17 mouse cellular contexts compared by ENCODE assay signal in the genomic region with DNA sequence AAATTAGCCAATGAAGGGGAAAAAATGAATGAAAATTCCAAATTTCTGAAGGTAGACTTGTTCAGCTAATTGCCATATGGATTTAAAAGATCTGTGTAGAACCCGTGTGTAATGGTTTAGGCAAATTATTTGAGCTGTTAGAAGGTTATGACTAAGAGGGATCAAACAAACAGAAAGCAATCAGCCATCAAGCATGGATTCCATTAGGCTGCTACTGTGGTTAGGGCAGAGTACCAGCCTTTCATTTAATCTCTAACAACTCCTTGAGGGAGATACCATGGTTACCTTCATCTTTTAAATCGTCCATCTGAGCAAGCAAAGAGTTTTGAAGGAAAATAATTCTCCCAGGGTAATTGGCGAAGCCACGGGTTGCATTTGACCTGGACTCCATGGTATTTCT.
DNase-seq lines count a peak whose midpoint lies in the region; ATAC-seq and TF ChIP-seq lines count a peak whose summit lies in the region.
"Had no signal": no experiment of that assay in that cellular context is flagged by ENCODE, and none has a peak within 500 bp of the region (broad histone marks: within the 10 kb centered on the region; RNA-seq: fewer than 3 reads in every experiment).

No protein-coding gene starts in this region.

- 71% methylated on average over 4 of the region's 4 CpGs for whole genome bisulfite sequencing in midbrain, embryonic 11.5 days
- 80% methylated on average over 4 of the region's 4 CpGs for WGBS in midbrain, embryonic 10.5 days
- WGBS in forebrain, embryonic 13.5 days = 36% methylated on average over 4 of the region's 4 CpGs
- WGBS in hindbrain, embryonic 16.5 days = 66% methylated on average over 4 of the region's 4 CpGs
- 44% methylated on average over 4 of the region's 4 CpGs for WGBS in midbrain, postnatal 0 days
- WGBS in heart, embryonic 10.5 days = 82% methylated on average over 4 of the region's 4 CpGs

- no peak for TF ChIP-seq CTCF in midbrain, postnatal 0 days (IDR thresholded peaks at IDR 0.05)

- no peaks in the 10 kb centered on the region for H3K27me3 ChIP-seq in midbrain, embryonic 11.5 days (ENCODE audit: control insufficient read depth, insufficient read depth, low read length)
- no peaks in the 10 kb centered on the region for H3K27me3 ChIP-seq in midbrain, embryonic 10.5 days (ENCODE audit: low read depth, poor library complexity, severe bottlenecking)
- no peaks in the 10 kb centered on the region for H3K27me3 ChIP-seq in forebrain, embryonic 13.5 days
- H3K27me3 ChIP-seq in hindbrain, embryonic 16.5 days (replicated peaks; ENCODE audit: control insufficient read depth, insufficient read depth, low read length) = no peaks in the 10 kb centered on the region
- H3K27me3 ChIP-seq in midbrain, postnatal 0 days (ENCODE audit: insufficient read depth, low read length) = no peaks in the 10 kb centered on the region
- H3K27me3 ChIP-seq in heart, embryonic 10.5 days (ENCODE audit: insufficient read depth, poor library complexity, severe bottlenecking) = no peaks in the 10 kb centered on the region
- H3K27me3 ChIP-seq: CH12.LX; embryonic facial prominence, embryonic 13.5 days; heart, embryonic 12.5 days; intestine, embryonic 15.5 days; kidney, embryonic 15.5 days; limb, embryonic 13.5 days; lung, embryonic 15.5 days had no signal

- no peak overlapping the region for H3K4me2 ChIP-seq in midbrain, embryonic 11.5 days
- peak overlapping the region; percentile 41 for H3K4me2 ChIP-seq in forebrain, embryonic 13.5 days
- H3K4me2 ChIP-seq in hindbrain, embryonic 16.5 days (ENCODE audit: low read length) = no peak overlapping the region
- no peak overlapping the region for H3K4me2 ChIP-seq in midbrain, postnatal 0 days (ENCODE audit: low read depth, low read length, poor library complexity, severe bottlenecking)
- H3K4me2 ChIP-seq: embryonic facial prominence, embryonic 13.5 days; heart, embryonic 12.5 days; intestine, embryonic 15.5 days; kidney, embryonic 15.5 days; lung, embryonic 15.5 days had no signal

- no peak overlapping the region for H3K9ac ChIP-seq in midbrain, embryonic 11.5 days (ENCODE audit: low read length)
- H3K9ac ChIP-seq in forebrain, embryonic 13.5 days = no peak overlapping the region
- H3K9ac ChIP-seq in hindbrain, embryonic 16.5 days (ENCODE audit: low read depth, low read length) = no peak overlapping the region
- H3K9ac ChIP-seq in midbrain, postnatal 0 days (replicated peaks; ENCODE audit: low read length, poor library complexity, severe bottlenecking) = no peak overlapping the region
- H3K9ac ChIP-seq: embryonic facial prominence, embryonic 13.5 days; heart, embryonic 12.5 days; intestine, embryonic 15.5 days; kidney, embryonic 15.5 days; limb, embryonic 13.5 days; liver, embryonic 14.5 days; lung, embryonic 15.5 days had no signal

- ATAC-seq in midbrain, embryonic 11.5 days (ENCODE audit: low FRiP score) = peak; percentile 19; the same call in 1 of the 2 replicates
- peak; percentile 52 for ATAC-seq in forebrain, embryonic 13.5 days
- 0 out of 2 replicates have a peak, but pooled peaks have one; percentile 34 for ATAC-seq in hindbrain, embryonic 16.5 days
- ATAC-seq in midbrain, postnatal 0 days (ENCODE audit: low FRiP score) = no peak

- H3K36me3 ChIP-seq in midbrain, embryonic 11.5 days (ENCODE audit: control insufficient read depth, insufficient read depth, low read length) = no peaks in the 10 kb centered on the region
- H3K36me3 ChIP-seq in midbrain, embryonic 10.5 days = no peaks in the 10 kb centered on the region
- no peaks in the 10 kb centered on the region for H3K36me3 ChIP-seq in forebrain, embryonic 13.5 days (ENCODE audit: poor library complexity, severe bottlenecking)
- H3K36me3 ChIP-seq in hindbrain, embryonic 16.5 days (ENCODE audit: control insufficient read depth, insufficient read depth, low read length) = no peaks in the 10 kb centered on the region
- H3K36me3 ChIP-seq in midbrain, postnatal 0 days (ENCODE audit: insufficient read depth, low read length) = no peaks in the 10 kb centered on the region
- H3K36me3 ChIP-seq in heart, embryonic 10.5 days = no peaks in the 10 kb centered on the region
- H3K36me3 ChIP-seq: embryonic facial prominence, embryonic 13.5 days; heart, embryonic 12.5 days; intestine, embryonic 15.5 days; kidney, embryonic 15.5 days; limb, embryonic 13.5 days; lung, embryonic 15.5 days had no signal

- no peaks in the 10 kb centered on the region for H3K4me1 ChIP-seq in midbrain, embryonic 11.5 days (ENCODE audit: control insufficient read depth, insufficient read depth, low read length)
- no peaks in the 10 kb centered on the region for H3K4me1 ChIP-seq in midbrain, embryonic 10.5 days
- peaks cover 10% of the 10 kb centered on the region for H3K4me1 ChIP-seq in forebrain, embryonic 13.5 days
- no peaks in the 10 kb centered on the region for H3K4me1 ChIP-seq in hindbrain, embryonic 16.5 days (ENCODE audit: control insufficient read depth, insufficient read depth, low read depth, low read length)
- H3K4me1 ChIP-seq in midbrain, postnatal 0 days (ENCODE audit: insufficient read depth, low read length) = no peaks in the 10 kb centered on the region
- no peaks in the 10 kb centered on the region for H3K4me1 ChIP-seq in heart, embryonic 10.5 days
- H3K4me1 ChIP-seq: embryonic facial prominence, embryonic 13.5 days; heart, embryonic 12.5 days; intestine, embryonic 15.5 days; kidney, embryonic 15.5 days; lung, embryonic 15.5 days had no signal

- H3K9me3 ChIP-seq in midbrain, embryonic 11.5 days (ENCODE audit: control insufficient read depth, low read length) = no peaks in the 10 kb centered on the region
- H3K9me3 ChIP-seq in midbrain, embryonic 10.5 days (replicated peaks) = no peaks in the 10 kb centered on the region
- no peaks in the 10 kb centered on the region for H3K9me3 ChIP-seq in forebrain, embryonic 13.5 days (replicated peaks)
- H3K9me3 ChIP-seq in hindbrain, embryonic 16.5 days (ENCODE audit: control insufficient read depth, low read length) = no peaks in the 10 kb centered on the region
- no peaks in the 10 kb centered on the region for H3K9me3 ChIP-seq in midbrain, postnatal 0 days (ENCODE audit: low read length)
- no peaks in the 10 kb centered on the region for H3K9me3 ChIP-seq in heart, embryonic 10.5 days
- H3K9me3 ChIP-seq: embryonic facial prominence, embryonic 13.5 days; heart, embryonic 12.5 days; intestine, embryonic 15.5 days; kidney, embryonic 15.5 days; limb, embryonic 13.5 days; lung, embryonic 15.5 days had no signal

- no peak overlapping the region for H3K4me3 ChIP-seq in midbrain, embryonic 11.5 days (ENCODE audit: low read depth, low read length)
- H3K4me3 ChIP-seq in midbrain, embryonic 10.5 days = no peak overlapping the region
- H3K4me3 ChIP-seq in forebrain, embryonic 13.5 days = no peak overlapping the region
- no peak overlapping the region for H3K4me3 ChIP-seq in hindbrain, embryonic 16.5 days (ENCODE audit: low read length)
- H3K4me3 ChIP-seq in midbrain, postnatal 0 days (ENCODE audit: low read depth, low read length) = no peak overlapping the region
- no peak overlapping the region for H3K4me3 ChIP-seq in heart, embryonic 10.5 days
- H3K4me3 ChIP-seq: embryonic facial prominence, embryonic 13.5 days; heart, embryonic 12.5 days; intestine, embryonic 15.5 days; kidney, embryonic 15.5 days; limb, embryonic 13.5 days; lung, embryonic 15.5 days had no signal

- DNase-seq in midbrain, embryonic 11.5 days (ENCODE audit: low spot score, missing footprints) = no peak
- DNase-seq in midbrain, embryonic 10.5 days (ENCODE audit: low spot score) = no peak
- DNase-seq in midbrain, postnatal 0 days (ENCODE audit: low spot score) = peak; percentile 10
- no peak for DNase-seq in layer of hippocampus, postnatal 10 days (ENCODE audit: low spot score in 2 of 2)
- DNase-seq in frontal cortex, adult 2 months (ENCODE audit: extremely low spot score in 1 of 2, low spot score in 1 of 2) = no peak
- DNase-seq in heart, embryonic 10.5 days (ENCODE audit: low spot score) = no peak
- DNase-seq: thymus, postnatal 36 days had no signal

- H3K27ac ChIP-seq in midbrain, embryonic 11.5 days (ENCODE audit: low read depth, low read length) = no peak overlapping the region
- no peak overlapping the region for H3K27ac ChIP-seq in midbrain, embryonic 10.5 days (replicated peaks)
- peak overlapping the region; percentile 40; the same call in 1 of the 2 replicates for H3K27ac ChIP-seq in forebrain, embryonic 13.5 days
- H3K27ac ChIP-seq in hindbrain, embryonic 16.5 days (ENCODE audit: low read depth, low read length) = no peak overlapping the region
- no peak overlapping the region for H3K27ac ChIP-seq in midbrain, postnatal 0 days (ENCODE audit: low read depth, low read length)
- H3K27ac ChIP-seq in heart, embryonic 10.5 days = no peak overlapping the region
- H3K27ac ChIP-seq: embryonic facial prominence, embryonic 13.5 days; intestine, embryonic 15.5 days; kidney, embryonic 15.5 days; limb, embryonic 13.5 days; liver, embryonic 14.5 days; lung, embryonic 15.5 days had no signal
